Mouse (Mus musculus): ENCODE results near the gene Cux1. TPM values are rescaled to one million over a fixed set of nuclear protein-coding genes. Genes with fewer than 3 reads are reported as not detected.

Gene Cux1
- polyA plus RNA-seq, 2 experiments = 39.0 to 64.3 TPM

DNA sequence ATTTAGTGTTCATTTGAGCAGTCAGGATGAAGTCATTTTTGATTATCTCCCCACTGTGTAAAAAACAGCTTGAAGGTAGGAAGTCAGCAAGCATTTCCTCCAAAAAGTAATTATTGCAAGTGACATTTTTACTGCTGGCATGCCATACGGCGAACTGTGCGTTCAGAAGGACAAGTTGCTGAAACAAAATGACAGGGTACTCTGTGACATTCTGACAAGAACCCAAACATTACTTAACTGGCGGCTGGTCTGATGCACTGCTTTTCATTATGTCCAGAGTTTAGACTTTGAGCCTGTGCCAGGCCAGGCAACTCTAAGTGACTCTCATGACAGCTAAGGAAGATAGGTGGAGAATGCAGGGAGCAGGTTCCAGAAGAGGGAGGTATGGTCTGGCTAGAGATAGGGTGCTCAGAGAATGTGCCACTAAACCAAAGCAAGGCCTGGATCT, 274.3 kb downstream of the Cux1 start:
- H3K4me2 ChIP-seq (replicated peaks; ENCODE audit: low read depth, low read length, severe bottlenecking) = no peak overlapping the region
- 61% methylated on average over 4 of the region's 4 CpGs for WGBS
- DNase-seq (ENCODE audit: low spot score) (no peak), ATAC-seq (ENCODE audit: low FRiP score, low read depth) (no peak)
- no peaks in the 10 kb centered on the region for H3K4me1 ChIP-seq (ENCODE audit: control insufficient read depth, insufficient read depth, low read length)
- H3K4me3 ChIP-seq (replicated peaks; ENCODE audit: low read length) = no peak overlapping the region
- no peak for TF ChIP-seq POLR2A (IDR thresholded peaks at IDR 0.05; ENCODE audit: borderline replicate concordance, extremely low read depth, insufficient read depth, insufficient read length)
- H3K27me3 ChIP-seq (ENCODE audit: control insufficient read depth, insufficient read depth, low read length) = no peaks in the 10 kb centered on the region
- no peaks in the 10 kb centered on the region for H3K9me3 ChIP-seq (ENCODE audit: control insufficient read depth, low read length)
- H3K27ac ChIP-seq (replicated peaks; ENCODE audit: low read depth, low read length) = no peak overlapping the region
- H3K9ac ChIP-seq (ENCODE audit: low read depth, low read length, severe bottlenecking) = no peak overlapping the region
- peaks cover 46% of the 10 kb centered on the region for H3K36me3 ChIP-seq (ENCODE audit: control insufficient read depth, insufficient read depth, low read length)

DNA sequence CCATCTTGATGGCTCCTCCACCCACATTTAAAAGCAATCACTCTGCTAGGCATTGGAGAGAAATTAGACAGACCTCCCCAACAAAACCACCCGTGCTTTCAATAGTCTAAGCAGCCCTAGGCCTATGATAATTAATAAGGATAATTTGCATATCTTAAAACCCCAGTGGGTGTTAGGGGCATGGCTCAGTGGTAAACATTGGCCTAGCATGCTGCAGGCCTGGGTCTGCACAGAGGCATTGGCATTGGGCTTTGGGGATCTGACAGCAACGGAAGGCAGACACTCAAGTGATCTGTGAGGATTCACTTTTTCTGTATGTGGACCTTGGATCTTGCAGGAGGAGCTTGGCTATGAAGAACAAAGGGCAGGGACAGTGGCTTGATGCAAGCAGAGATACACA, 274.9 kb downstream of the Cux1 start:
- no peak overlapping the region for H3K4me3 ChIP-seq (replicated peaks; ENCODE audit: low read length)
- no peaks in the 10 kb centered on the region for H3K9me3 ChIP-seq (ENCODE audit: control insufficient read depth, low read length)
- H3K4me2 ChIP-seq (replicated peaks; ENCODE audit: low read depth, low read length, severe bottlenecking) = no peak overlapping the region
- ATAC-seq (ENCODE audit: low FRiP score, low read depth) (no peak), DNase-seq (ENCODE audit: low spot score) (no peak)
- H3K9ac ChIP-seq (ENCODE audit: low read depth, low read length, severe bottlenecking) = no peak overlapping the region
- WGBS = 83% methylated on average over 2 of the region's 2 CpGs
- H3K36me3 ChIP-seq (ENCODE audit: control insufficient read depth, insufficient read depth, low read length) = peaks cover 49% of the 10 kb centered on the region
- no peak for TF ChIP-seq POLR2A (IDR thresholded peaks at IDR 0.05; ENCODE audit: borderline replicate concordance, extremely low read depth, insufficient read depth, insufficient read length)
- no peaks in the 10 kb centered on the region for H3K4me1 ChIP-seq (ENCODE audit: control insufficient read depth, insufficient read depth, low read length)
- H3K27me3 ChIP-seq (ENCODE audit: control insufficient read depth, insufficient read depth, low read length) = no peaks in the 10 kb centered on the region
- H3K27ac ChIP-seq (replicated peaks; ENCODE audit: low read depth, low read length) = no peak overlapping the region

DNA sequence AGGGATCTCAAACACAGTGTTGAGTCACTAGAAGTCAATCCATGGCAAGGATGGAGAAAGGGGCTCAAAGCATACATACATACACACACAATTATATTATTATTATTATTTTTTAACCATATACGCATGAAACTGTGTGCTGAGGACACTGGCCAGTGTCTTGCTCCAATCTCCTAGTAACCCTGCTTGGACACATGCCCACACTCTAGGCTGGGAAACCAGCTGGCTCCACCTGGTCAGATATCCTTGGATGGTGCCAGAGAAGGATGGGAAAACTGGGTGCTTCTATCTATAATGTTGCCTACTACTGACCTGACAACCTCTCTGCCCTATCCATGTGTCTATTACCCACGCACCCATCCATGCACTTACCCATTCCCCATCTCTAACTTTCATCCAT, 275.7 kb downstream of the Cux1 start:
- Histone ChIP-seq H3K4me3 (replicated peaks; ENCODE audit: low read length) (no peak overlapping the region), H3K27ac (replicated peaks; ENCODE audit: low read depth, low read length) (no peak overlapping the region), H3K36me3 (ENCODE audit: control insufficient read depth, insufficient read depth, low read length) (peaks cover 47% of the 10 kb centered on the region), H3K9ac (ENCODE audit: low read depth, low read length, severe bottlenecking) (no peak overlapping the region), H3K27me3 (ENCODE audit: control insufficient read depth, insufficient read depth, low read length) (no peaks in the 10 kb centered on the region), H3K4me1 (ENCODE audit: control insufficient read depth, insufficient read depth, low read length) (no peaks in the 10 kb centered on the region), H3K9me3 (ENCODE audit: control insufficient read depth, low read length) (no peaks in the 10 kb centered on the region), H3K4me2 (replicated peaks; ENCODE audit: low read depth, low read length, severe bottlenecking) (no peak overlapping the region)
- 96% methylated on average over 2 of the region's 2 CpGs for WGBS
- ATAC-seq (ENCODE audit: low FRiP score, low read depth) = no peak
- DNase-seq (ENCODE audit: low spot score) = no peak
- no peak for TF ChIP-seq POLR2A (IDR thresholded peaks at IDR 0.05; ENCODE audit: borderline replicate concordance, extremely low read depth, insufficient read depth, insufficient read length)

DNA sequence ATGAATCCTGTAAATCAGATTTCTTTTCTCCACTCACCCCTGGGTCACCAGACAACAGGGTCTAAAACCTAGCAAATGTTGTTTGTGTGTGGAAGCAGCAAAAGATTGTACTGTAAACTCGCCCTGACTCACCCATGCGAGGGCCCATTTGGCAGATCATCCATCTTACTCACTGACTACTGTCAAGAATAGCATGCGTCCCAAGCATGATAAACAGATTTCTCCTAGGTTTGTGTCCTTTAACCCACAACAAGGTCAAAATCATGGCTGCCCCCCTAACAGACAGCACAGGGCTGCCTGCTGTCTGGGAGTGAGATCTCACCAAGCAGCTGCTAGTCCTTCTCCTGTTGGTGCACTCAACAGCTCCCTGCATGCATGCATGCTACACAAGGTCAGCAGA, 277.5 kb downstream of the Cux1 start:
- Histone ChIP-seq H3K9ac (ENCODE audit: low read depth, low read length, severe bottlenecking) (no peak overlapping the region), H3K4me1 (ENCODE audit: control insufficient read depth, insufficient read depth, low read length) (no peaks in the 10 kb centered on the region), H3K4me3 (replicated peaks; ENCODE audit: low read length) (no peak overlapping the region), H3K27ac (replicated peaks; ENCODE audit: low read depth, low read length) (no peak overlapping the region), H3K9me3 (ENCODE audit: control insufficient read depth, low read length) (no peaks in the 10 kb centered on the region), H3K27me3 (ENCODE audit: control insufficient read depth, insufficient read depth, low read length) (no peaks in the 10 kb centered on the region), H3K36me3 (ENCODE audit: control insufficient read depth, insufficient read depth, low read length) (peaks cover 51% of the 10 kb centered on the region), H3K4me2 (replicated peaks; ENCODE audit: low read depth, low read length, severe bottlenecking) (no peak overlapping the region)
- TF ChIP-seq POLR2A (IDR thresholded peaks at IDR 0.05; ENCODE audit: borderline replicate concordance, extremely low read depth, insufficient read depth, insufficient read length) = no peak
- DNase-seq (ENCODE audit: low spot score) (no peak), ATAC-seq (ENCODE audit: low FRiP score, low read depth) (0 out of 2 replicates have a peak, but pooled peaks have one; percentile 30)
- 90% methylated on average over 3 of the region's 3 CpGs for WGBS

DNA sequence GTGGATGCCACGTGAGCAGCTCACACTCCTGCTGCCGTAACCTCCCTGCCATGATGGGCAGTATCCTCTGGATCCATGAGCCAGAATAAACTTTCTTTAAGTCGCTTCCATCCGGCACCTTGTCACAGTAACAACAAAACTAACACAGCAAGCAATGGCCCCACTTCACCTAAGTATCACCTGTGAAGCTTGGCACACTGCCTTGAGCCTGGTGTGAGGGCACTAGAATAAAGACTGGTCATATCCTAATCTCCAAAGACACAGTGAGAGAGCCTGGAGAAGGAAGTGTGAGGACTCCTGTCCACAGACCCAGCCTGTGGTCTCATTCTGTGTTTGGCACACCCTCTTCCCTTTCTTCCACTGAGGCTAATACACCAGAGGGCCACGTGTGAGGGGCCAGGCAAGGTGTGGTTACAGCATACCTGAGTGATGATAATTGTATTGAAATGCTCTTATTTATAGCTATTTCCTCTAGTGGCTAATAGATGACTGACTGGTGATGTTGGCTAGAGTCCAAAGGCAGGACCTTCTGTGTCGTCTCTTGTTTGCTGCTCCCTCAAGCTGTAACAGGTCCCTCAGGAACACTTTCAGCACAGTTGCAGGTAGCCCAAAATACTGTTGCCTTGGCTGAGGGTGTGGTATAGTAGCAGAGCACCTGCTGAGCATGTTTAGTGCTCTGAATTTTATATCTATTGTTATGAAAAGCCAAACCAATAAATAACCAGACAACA, 278.8 kb downstream of the Cux1 start:
- no peak overlapping the region for H3K4me3 ChIP-seq (replicated peaks; ENCODE audit: low read length)
- DNase-seq (ENCODE audit: low spot score) (no peak), ATAC-seq (ENCODE audit: low FRiP score, low read depth) (no peak)
- H3K4me1 ChIP-seq (ENCODE audit: control insufficient read depth, insufficient read depth, low read length) = no peaks in the 10 kb centered on the region
- no peaks in the 10 kb centered on the region for H3K27me3 ChIP-seq (ENCODE audit: control insufficient read depth, insufficient read depth, low read length)
- H3K27ac ChIP-seq (replicated peaks; ENCODE audit: low read depth, low read length) = no peak overlapping the region
- TF ChIP-seq POLR2A (IDR thresholded peaks at IDR 0.05; ENCODE audit: borderline replicate concordance, extremely low read depth, insufficient read depth, insufficient read length) = no peak
- no peaks in the 10 kb centered on the region for H3K9me3 ChIP-seq (ENCODE audit: control insufficient read depth, low read length)
- no peak overlapping the region for H3K4me2 ChIP-seq (replicated peaks; ENCODE audit: low read depth, low read length, severe bottlenecking)
- 72% methylated on average over 6 of the region's 6 CpGs for WGBS
- H3K36me3 ChIP-seq (ENCODE audit: control insufficient read depth, insufficient read depth, low read length) = peaks cover 54% of the 10 kb centered on the region
- no peak overlapping the region for H3K9ac ChIP-seq (ENCODE audit: low read depth, low read length, severe bottlenecking)
